Mouse (Mus musculus) testis, adult 2 months (tissue): ENCODE results near the gene Tex38. TPM values are rescaled to one million over a fixed set of nuclear protein-coding genes. Genes with fewer than 3 reads are reported as not detected.
A peak's percentile ranks its signal among the peaks of the same experiment; 100 is the strongest.

Experiments
- H3K27ac ChIP-seq: fragments of 200-500 bp; 2 replicates; pipeline ENCODE4 v1.5.1; 2012; ENCODE audit warnings: low read depth, low read length; ENCODE audit not compliant: control insufficient read depth, insufficient read depth
- H3K27me3 ChIP-seq: fragments of 200-500 bp; 2 replicates; pipeline ENCODE4 v1.6.1; 2012; ENCODE audit warnings: mild to moderate bottlenecking, low read length, moderate library complexity; ENCODE audit not compliant: control insufficient read depth, insufficient read depth
- H3K36me3 ChIP-seq: fragments of 200-500 bp; 2 replicates; pipeline ENCODE4 v1.6.1; 2012; ENCODE audit warnings: mild to moderate bottlenecking, low read length; ENCODE audit not compliant: control insufficient read depth, insufficient read depth
- H3K4me1 ChIP-seq: fragments of 200-500 bp; 2 replicates; pipeline ENCODE4 v1.6.1; 2012; ENCODE audit warnings: low read length; ENCODE audit not compliant: control insufficient read depth, insufficient read depth
- H3K4me3 ChIP-seq: fragments of 200-500 bp; 2 replicates; pipeline ENCODE4 v1.5.1; 2012; ENCODE audit warnings: low read depth, mild to moderate bottlenecking, low read length, moderate library complexity, mixed read lengths; ENCODE audit not compliant: control insufficient read depth
- CTCF ChIP-seq: fragments of 200-500 bp; IDR thresholded peaks from 2 replicates; pipeline ENCODE4 v1.5.1; 2012; ENCODE audit warnings: low read depth, mild to moderate bottlenecking, inconsistent platforms, low read length, moderate library complexity; ENCODE audit not compliant: control insufficient read depth, insufficient read depth, insufficient replicate concordance
- POLR2A ChIP-seq: fragments of 200-500 bp; IDR thresholded peaks from 2 replicates; pipeline ENCODE4 v1.6.1; 2012; ENCODE audit warnings: low read depth, mild to moderate bottlenecking, inconsistent platforms, low read length, moderate library complexity; ENCODE audit not compliant: control insufficient read depth
- polyA plus RNA-seq: library from polyadenylated mRNA; depleted of rRNA; stranded (reverse); fragments of >200 nt; gene quantifications from 2 replicates; pipeline ENCODE4 v1.2.3, GENCODE M21; 2012; rRNA removed

Gene Tex38
- polyA plus RNA-seq, 1 experiment = 78.8 TPM

- Histone ChIP-seq H3K27ac (no peak overlapping the region), H3K27me3 (no peaks in the 10 kb centered on the region), H3K36me3 (no peaks in the 10 kb centered on the region), H3K4me3 (no peak overlapping the region), H3K4me1 (no peaks in the 10 kb centered on the region)
- TF ChIP-seq CTCF = peak; percentile 88
- no peak for TF ChIP-seq POLR2A
Observed at GRCm38 (mm10) chr4:115731588-115732222, 49.1 kb downstream of the Tex38 start.

Other genes with a start within 250 kb of the Tex38 start
- gene Cyp4a31, start 217.4 kb downstream of the Tex38 start, polyA plus RNA-seq = 0.28 TPM in 1 of 2 replicates, not detected in the other
- not detected in 2 replicates for gene Cyp4a32, start 180.0 kb downstream of the Tex38 start, polyA plus RNA-seq
- 0.93 and 1.2 TPM in 2 replicates for gene Cyp4b1, start 133.3 kb downstream of the Tex38 start, polyA plus RNA-seq
- 18.3 and 21.8 TPM in 2 replicates for gene Efcab14, start 43.3 kb downstream of the Tex38 start, polyA plus RNA-seq
- gene Atpaf1, start 3.8 kb upstream of the Tex38 start, polyA plus RNA-seq = 11.3 and 12.0 TPM in 2 replicates
- gene Mob3c, start 47.1 kb upstream of the Tex38 start, polyA plus RNA-seq = 9.3 and 12.8 TPM in 2 replicates
- 29.4 and 31.2 TPM in 2 replicates for gene Mknk1, start 58.2 kb upstream of the Tex38 start, polyA plus RNA-seq
- gene Kncn, start 103.4 kb upstream of the Tex38 start, polyA plus RNA-seq = 0.96 and 1.0 TPM in 2 replicates
- not detected in 2 replicates for gene 6430628N08Rik, start 109.6 kb upstream of the Tex38 start, polyA plus RNA-seq
- gene Dmbx1, start 158.9 kb upstream of the Tex38 start, polyA plus RNA-seq = 0.08 and 0.25 TPM in 2 replicates
- gene Faah, start 236.9 kb upstream of the Tex38 start, polyA plus RNA-seq = 31.6 and 32.2 TPM in 2 replicates